Mouse (Mus musculus): ENCODE measurements around the gene Dus2.

Gene Dus2

DNA sequence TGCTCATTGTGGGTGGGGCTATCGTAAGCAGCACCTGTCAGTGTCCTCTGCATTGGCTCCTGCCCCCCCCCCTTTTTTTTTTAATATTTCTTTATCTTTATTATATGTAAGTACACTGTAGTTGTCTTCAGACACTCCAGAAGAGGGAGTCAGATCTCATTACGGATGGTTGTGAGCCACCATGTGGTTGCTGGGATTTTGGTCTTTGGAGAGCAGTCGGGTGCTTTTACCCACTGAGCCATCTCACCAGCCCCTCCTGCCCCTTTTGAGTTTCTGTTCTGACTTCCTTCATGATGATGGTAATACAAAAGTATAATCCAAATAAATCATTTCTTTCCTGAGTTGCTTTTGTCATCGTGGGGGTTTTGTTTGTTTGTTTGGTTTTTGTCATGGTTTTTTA is 111.2 kb downstream of the Dus2 start:
- no peak for DNase-seq
